Mouse (Mus musculus) lung, postnatal 36 days (tissue): ENCODE measurements at regions not wholly inside any gene's neighbourhood (a gene's known extent, or its start where the extent isn't known, plus 50 kb on each side); places are given as distances from the start of the nearest gene placed in this dataset.

ENCODE experiments used
- DNase-seq: peaks from one replicate; pipeline ENCODE4 v3.0.0; 2022; ENCODE audit warnings: mixed read lengths

DNA sequence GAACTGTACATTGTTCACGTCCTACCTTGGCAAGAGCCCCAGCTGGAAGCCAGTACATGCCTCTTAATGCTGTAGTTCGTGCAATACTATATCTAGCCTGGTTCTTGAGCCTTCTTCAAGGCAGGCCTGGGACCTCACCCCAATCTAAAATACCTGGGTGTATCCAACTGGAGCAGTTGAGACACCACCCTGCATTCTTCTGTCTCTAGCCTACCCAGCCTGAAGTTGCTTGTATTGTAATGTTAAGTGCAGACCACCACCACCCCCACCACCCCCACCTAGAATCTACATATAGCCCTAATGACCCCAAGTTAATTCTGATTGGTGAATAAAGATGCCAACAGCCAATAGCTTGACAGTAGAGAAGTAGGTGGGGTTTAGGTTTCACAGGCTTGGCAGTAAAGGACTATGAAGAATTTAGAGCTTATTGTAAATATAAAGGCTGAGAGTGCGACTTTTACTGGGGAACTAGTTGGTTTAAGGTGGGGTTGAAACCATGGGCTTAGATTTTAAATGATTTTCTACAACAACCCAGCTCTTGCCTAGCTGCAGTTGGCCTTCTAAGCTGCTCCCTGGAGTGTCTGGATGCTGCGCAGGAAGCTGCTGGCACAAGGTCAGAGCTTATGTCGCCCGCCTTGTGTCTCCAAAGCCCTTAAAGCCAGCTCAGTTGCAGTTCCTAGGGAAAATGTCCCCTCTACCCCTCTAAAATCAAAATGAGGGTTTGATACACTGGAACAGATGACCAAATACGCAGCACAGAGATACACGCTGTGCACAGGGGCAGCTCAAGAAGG lies 109.2 kb downstream of the Tmem17 start:
- DNase-seq, result no peak

DNA sequence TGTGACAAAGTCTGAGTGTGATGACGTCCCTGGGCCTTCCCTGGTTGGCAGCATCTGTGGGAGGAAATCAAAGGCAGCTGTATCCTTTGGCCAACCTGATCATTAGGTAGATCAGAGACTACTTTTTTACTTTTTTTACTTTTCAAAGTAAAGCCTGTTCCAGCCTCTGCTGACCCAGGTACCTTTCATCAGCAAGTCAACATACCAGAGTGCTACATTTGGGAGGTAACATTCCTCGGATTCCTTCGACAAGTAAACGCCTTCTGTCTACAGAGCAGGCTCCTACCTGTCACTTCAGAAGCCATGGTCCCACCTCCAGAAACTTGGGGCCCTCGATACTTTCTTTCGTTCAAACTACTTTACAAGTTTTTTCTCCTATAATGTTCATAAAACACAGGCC lies 110.0 kb downstream of the Tmem17 start:
- peak; percentile 47 for DNase-seq

DNA sequence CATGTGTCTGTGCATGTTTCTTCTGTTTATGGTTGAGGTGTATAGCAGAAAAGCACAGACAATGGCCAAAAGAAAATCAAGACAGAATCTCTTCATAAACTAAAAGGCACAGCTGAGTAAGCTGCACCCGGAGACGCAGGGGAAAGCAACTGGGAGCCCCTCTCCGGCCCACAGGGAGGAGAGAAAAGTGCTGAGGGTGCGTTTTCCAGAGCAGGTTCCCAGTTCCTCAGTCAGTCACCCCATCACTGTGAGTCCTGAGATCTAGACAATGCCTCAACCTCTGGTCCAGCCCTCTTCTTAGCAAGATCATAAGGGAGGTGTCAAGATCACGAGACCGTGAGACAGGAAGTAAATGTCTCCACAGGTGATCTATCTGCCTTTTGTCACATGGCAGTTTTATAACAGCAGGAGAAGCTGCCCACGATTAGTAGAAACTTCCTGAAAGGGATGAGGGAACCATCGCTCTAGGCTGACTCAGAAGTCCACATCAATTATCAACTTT lies 110.7 kb downstream of the Tmem17 start:
- DNase-seq, result no peak

DNA sequence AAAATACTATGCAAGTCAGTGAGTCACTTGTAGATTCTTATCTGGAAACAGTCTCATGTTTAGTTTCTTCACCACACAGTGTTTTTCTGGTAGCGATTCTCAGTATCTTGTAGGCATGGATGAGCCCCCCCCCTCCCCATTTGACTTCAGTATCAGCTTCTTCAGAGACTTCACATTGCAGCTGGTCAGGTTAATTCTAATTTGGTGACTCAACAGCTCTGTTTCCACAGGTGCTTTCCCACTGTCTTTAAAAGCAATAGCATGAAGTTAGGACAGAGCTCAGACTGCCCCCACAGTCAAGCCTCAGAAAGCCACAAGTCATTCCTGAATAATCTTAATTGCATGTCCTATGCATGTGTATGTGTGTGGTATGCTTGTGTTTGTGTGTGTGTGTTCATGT lies 114.5 kb downstream of the Tmem17 start:
- no peak for DNase-seq

DNA sequence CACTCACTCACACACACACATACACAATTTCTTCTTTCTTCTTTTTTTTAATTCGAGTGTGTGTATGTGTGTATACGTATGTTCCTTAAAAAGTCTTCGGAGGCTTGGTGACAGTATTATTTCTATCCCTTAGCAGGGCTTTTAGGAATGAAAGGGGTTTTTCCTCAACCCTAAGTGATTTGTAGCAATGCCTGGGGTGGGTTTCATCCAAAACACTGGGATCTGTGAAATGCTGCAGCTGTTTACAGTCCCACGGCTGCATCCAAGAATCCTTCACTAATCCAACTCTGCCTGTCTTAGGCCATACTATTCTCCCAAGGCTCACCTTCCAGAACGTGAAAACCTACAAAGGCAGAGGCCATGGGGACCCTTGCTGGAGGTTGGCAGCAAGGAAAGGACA lies 116.6 kb downstream of the Tmem17 start:
- peak; percentile 26 for DNase-seq

DNA sequence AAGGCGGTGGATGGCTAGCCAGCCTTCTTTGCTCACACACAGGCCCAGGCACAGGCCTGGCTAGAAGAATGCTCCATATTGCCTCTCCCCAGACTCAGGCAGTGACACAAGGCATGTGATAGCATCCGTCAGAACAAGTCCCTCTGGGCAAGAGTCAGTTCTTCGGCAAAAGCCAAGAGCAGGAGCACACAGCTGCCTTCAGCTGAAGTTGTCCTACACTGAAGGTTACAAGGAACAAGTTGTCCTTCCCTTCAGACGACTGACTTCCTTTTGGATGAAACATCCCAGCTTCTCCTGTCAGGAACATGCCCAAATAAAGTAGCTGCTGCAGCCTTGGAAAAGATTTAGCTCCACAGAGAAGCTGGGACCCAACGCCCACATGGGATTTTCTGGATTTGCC lies 117.1 kb downstream of the Tmem17 start:
- DNase-seq, result peak; percentile 72

DNA sequence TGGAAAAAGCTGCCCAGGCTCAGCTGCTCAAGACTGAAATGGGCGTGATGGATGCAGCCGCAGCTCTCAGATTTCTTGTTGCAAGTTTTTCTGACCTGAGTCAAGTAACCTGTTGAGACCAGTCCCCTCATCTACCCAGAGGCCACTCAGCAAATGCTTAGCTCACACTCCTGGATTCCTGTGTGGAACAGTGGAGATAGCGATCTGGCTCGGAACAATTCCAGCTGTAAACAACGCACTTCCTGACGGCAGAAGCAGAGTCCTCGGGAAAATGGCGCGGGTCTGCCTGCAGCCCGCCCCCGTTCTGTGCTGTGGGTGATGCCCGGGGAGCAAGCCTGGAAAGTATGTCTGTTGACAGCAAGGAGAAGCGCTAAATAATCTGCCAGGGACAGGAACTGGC lies 117.7 kb downstream of the Tmem17 start:
- DNase-seq, result peak; percentile 93

DNA sequence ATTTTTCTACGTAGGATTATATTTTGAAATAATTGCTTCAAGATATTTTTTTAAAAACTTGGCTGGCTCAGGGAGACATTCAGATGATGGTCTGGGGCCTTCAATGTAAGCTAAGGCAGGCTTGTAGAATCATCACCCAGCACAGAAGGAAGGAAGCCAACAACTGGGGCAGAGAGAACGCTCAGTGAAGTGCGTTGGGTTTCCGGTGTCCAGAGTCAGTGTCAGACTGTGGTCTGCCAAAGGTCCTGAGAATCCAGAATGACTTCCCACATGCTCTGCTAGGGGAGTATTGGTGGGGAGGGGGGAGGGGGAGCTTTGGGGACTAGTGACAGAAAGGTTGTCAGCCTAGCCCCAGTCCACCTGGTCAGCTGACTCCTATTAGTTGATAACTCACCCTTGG lies 118.1 kb downstream of the Tmem17 start:
- DNase-seq, result peak; percentile 63

DNA sequence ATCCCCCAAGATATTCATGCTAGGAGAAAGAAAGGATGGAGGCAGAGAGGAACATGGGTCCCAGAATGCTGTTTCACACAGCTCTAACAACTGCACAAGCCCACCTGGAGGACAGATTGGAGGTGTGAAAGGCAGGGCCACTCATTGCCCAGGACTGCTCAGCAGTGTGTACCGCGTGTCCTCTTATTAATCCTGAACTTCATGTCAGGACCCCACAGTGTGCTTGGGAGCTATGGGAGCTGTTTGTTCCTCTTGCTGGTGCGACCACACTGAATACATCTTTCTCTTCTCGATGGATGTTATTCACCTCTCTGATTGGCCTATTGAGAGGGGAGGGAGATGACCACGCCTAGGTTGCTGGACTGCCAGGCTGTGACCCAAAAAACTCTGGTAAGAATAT lies 119.1 kb downstream of the Tmem17 start:
- no peak for DNase-seq

DNA sequence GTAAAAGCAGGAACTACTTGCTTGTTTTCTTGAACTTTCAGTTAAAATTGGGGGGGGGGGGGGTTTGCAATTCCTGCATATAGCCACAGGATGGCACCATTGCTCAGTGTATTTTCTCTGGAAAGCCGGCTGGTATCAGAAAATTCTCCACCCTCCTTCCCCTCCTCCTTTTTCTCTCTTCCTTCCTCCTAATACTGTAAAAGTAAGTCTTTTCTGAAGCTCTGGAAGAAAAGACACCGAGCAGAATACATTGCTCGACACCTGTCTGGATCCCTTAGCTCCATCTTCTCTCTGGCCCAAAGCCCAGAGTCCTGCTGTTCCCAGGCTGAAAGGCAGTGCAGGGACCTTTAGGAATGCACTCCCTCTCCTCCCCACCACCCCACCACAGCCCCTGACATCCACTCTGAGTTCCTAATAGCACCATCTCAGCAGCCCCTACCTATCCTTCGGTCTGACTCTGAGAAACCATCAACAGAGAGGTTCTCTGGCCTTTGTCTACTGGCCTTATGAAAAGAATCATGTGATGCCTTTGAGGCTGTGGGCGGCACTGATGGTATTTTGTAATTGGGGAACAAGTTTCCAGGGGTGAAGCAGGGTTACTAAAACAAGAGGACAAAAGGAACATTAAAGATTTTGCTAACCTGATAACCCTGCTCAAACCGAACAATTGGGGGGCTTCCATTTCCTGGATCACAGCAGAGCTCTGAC lies 119.9 kb downstream of the Tmem17 start:
- peak; percentile 59 for DNase-seq

DNA sequence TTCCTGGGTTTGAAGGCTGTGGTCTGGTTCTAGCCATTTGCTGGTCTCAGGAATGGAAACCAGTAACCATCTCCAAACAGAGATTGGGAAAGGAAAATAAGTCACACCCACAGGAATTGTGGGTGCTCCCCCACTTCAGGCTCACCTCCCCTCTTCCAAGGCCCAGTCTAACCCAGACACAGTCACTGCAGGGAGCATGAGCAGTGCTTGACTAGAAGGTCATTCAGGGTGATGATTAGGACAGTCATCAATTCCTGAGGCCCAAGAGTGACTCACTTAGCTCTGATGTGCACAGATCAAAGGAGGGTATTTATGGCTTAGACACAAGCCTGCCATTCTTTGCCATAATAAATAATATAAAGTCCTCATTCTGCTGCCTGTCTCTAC lies 120.4 kb downstream of the Tmem17 start:
- DNase-seq, result no peak

DNA sequence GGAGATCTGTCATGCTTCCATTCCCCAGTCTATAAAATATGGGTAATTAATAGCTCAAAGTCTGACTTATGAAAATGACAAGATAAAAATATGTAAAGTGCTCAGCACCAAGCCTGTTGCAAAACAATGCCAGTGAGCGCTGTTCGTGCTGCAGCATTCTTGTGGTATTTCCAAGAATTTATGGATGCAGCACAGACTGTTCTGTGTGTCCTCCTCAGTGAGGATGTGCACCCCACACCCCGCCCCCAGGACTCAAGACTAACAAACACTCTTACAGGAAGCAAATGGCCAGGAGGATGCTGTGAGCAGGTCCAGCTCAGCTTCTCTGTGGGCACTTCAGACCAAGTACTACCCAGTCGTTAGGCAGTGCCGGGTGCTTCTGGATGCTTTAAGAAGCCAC lies 121.1 kb downstream of the Tmem17 start:
- DNase-seq, result peak; percentile 77

DNA sequence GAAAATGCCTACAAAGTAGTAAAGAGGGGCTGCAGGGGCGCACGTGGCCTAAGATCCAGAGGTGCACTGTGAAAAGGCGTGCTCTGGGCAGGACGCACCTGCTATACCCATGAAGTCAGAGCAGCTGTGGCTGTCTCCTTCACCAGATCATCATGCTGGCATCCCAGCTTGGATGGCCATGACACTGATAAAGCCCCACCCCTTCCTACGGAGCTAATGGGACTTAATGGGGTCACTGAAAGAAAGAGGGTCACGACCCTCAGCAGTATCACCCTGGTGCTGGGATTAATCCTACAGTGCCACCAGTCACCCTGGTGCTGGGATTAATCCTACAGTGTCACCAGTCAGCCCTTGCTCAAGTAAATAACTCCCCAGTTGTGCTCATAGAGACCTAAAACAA lies 122.1 kb downstream of the Tmem17 start:
- no peak for DNase-seq

DNA sequence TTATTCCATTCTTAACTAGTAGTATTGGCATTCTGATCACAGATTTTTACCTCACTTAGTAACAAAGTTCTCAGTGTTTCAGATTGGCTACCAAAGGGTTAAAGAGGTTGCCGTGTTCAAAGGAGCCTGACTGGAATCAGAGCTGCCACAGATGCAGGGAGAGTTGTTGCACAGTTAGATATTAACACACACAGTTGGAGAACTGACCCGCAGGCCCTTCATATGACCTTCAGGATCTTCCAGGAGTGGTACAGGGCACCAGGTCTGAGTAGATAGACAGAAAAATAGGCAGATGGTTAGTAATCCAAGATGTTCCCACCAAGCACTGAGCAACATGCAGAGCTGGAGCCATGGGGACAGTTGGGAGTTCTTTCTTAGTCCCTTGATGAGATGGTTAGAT lies 123.1 kb downstream of the Tmem17 start:
- DNase-seq, result no peak

DNA sequence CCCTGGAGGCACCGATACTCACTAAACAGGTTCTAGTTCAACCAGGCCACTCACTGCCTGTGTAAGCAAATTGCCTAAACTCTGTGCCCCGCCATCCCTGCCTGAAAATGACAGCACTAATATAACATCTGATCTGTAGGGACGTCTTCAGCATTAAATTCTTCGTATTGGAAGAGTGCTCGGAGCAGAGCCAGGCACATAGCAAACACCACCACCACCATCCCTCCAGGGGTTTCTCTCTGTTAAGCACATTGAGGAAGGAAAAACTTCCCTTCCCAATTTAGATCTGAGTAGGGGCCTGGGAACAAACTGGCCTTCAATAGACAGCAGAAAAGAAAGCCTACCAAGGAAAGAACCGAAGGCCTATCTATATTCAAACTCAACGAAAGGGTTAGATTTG lies 124.4 kb downstream of the Tmem17 start:
- DNase-seq, result no peak

DNA sequence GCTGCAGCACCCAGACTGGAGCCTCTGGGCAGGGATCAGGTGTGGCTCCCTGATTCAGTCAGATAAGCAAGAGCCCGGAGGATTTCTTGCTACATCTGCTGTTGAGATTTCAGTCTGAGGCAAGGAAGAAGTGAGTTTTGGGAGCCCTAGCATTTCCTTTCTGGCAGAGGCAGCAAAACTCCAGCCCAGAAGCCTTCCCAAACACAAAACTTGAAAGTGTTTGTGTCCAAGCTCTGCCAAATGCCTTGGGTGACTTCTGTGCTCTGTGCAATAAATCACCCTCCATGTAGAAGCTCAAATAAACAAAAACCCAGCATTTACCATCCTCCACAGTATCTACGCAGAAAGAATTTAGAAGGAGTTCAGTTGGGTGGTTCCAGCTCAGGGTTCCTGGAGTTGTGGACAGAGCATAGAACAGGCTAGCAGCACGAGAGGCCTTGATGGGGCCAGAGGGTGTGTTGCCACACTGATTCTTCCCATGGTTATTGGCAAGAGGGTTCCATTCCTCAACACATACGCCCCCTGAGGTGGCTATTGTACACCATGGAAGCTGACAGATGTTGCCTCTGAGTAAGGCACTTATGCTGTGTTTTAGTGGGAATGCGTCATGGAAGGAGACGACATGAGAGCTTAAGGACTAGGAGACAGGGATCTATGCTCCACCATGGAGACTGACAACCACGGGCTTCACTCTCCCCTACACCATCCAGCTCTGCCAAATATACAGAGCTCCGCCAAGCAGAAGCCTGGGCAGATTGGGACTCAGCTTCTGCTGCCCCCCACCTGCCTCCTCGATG lies 125.1 kb downstream of the Tmem17 start:
- peak; percentile 65 for DNase-seq

DNA sequence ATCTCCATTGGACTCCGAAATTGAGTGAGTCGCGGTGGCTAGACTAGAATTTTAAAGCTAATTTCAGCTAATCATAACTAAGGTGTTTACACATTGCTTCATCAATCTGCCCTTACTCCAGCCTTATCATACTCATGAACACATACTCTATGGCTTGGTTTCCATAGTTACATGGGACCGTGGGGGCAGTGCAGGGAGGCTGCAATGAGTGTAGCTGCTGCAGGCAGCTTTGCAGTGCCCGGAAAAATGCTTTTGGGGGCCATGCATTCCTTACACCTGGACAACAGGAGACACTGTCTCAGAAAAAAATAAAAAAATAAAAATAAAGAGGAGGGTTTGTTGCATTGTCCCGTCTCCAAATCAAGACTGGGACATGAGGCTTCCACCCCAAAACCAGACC lies 126.3 kb downstream of the Tmem17 start:
- no peak for DNase-seq

DNA sequence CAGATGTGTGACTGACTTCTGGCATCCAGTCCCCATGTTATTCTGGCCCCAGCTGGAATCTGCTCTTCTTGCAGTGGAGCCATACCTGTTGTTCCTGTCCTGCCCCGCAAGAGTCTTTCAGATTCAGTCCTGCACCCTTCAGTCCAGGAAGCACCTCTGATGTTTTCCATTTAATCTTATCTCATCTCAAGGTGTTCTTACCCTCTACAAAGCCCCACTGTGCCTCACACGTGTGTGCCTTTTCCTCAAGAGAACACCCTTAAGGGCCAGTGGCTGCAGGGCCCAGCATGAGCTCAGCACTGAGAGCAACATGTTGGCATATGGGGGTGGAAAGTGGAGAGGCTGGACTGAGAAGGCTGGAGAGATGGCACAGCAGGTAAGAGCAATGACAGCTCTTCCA lies 126.8 kb downstream of the Tmem17 start:
- no peak for DNase-seq

DNA sequence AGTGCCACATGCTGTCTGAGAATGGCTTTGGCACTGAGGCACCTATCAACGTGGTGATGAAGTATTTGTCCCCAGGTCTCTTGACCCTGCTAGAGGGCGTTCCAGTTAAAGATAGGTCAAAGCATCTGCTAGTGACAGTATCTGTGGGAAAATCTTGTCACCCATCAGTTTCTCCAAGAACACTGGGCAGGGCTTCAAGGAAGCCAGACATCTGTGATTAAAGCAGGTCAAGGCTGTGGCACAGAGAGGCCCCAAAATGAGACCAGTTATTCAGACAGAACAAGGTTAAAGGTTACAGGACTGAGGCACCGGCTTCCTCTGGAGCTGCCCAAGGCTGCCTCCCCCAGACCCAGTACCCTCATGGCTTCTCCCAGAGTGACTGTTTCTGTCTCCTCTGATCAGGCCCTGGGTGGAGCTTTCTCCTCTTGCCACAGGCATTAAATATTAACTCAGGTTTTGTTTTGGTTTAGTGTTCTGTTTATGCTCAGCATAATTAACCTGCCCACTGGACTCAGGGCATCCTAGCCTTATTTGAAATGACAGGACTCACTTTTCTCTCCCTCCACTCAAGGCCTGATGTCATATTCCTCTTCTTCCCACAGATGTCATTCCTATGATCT lies 128.6 kb downstream of the Tmem17 start:
- peak; percentile 19 for DNase-seq

DNA sequence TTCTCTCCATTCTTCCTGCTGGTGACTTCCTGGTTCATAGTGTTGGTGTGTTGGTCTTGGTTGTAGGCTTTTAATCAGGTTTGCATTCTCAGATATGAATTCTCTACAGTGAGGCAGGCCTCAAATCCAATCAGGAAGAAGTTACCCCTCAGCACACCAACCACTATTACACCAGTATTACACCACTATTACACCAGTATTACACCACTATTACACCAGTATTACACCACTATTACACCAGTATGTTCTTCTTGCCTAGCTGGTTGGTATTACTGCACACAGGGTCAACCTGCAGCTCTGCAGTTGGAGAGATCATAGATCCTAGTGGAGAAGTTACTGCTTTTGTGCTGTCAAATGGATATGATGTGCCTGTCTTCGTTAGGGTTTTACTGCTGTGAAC lies 129.6 kb downstream of the Tmem17 start:
- no peak for DNase-seq

DNA sequence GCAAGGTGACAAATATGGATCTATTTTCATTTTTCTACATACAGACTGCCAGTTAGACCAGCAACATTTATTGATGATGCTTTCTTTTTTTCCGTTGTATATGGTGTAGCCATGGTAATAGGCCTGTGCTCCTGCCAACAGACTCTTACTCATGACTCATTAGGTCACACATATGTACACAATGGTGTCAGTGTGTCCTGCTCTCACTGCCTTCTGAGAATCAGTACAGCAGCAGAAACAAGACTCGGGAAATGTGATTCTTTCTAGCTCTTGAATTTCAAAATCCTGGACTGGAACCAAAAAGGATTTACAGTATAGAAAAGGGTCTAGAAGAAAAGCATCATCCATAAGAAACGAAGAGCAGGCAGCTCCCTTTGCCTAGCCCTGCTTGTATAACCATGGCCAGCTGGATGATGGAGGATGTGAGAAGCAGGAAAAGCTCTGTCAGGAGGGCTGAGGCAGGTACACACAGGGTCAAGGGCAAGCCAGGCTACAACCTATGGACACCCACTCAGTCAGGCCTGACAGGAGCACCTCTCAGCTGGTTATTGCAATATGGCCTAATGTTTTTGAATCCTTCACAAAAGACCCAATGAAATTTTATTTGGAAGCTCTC lies 132.2 kb downstream of the Tmem17 start:
- no peak for DNase-seq

DNA sequence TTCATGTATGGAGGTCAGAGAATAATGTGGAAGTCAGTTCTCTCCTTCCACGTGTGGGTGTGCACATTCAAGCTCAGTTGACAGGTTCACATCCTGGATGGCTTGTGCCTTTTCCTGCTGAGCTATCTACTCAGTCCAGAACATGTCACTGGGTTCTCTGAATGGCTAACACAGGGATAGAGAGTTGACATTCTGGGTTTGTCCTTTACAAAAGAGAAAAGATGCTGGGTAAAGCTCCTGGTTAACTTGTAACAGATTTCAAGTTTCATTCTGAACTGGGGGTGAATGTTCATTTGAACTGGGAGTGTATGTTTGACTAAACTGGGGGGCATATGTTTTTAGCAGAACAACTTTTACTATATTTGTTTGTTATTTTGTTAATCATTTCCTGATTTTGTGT lies 133.0 kb downstream of the Tmem17 start:
- DNase-seq, result no peak
